Mouse (Mus musculus) lung, adult 2 months (tissue): ENCODE measurements around the gene Sfxn5. TPM values are rescaled to one million over a fixed set of nuclear protein-coding genes. Genes with fewer than 3 reads are reported as not detected.

Experiments used
- DNase-seq: peaks from one replicate; pipeline ENCODE4 v3.0.0; 2022
- H3K4me1 ChIP-seq: fragments of 200-500 bp; 2 replicates; pipeline ENCODE4 v1.6.1; 2011; ENCODE audit warnings: low read length; ENCODE audit not compliant: control insufficient read depth, insufficient read depth
- H3K4me3 ChIP-seq: fragments of 200-500 bp; replicated peaks from 2 replicates; pipeline ENCODE3; 2011; ENCODE audit warnings: low read depth, mild to moderate bottlenecking, control low read depth, low read length; ENCODE audit errors: extremely low read depth
- CTCF ChIP-seq: fragments of 200-500 bp; IDR thresholded peaks from 2 replicates; pipeline ENCODE4 v1.5.1; 2011; ENCODE audit warnings: mild to moderate bottlenecking, low read length, control low read depth; ENCODE audit not compliant: insufficient read depth
- POLR2A ChIP-seq: fragments of 200-500 bp; IDR thresholded peaks from 2 replicates; pipeline ENCODE4 v1.6.1; 2011; ENCODE audit warnings: low read depth, mild to moderate bottlenecking, control low read depth, low read length, borderline replicate concordance; ENCODE audit errors: extremely low read depth
- WGBS: fragments of 180-500 bp; shearing (Covaris S2); methylation state at CpG from one replicate; pipeline ENCODE4 v1.1.7; 2018; 5-methylcytosine and 5-hydroxymethylcytosine counted together
- polyA plus RNA-seq: library from polyadenylated mRNA; depleted of rRNA; stranded (reverse); fragments of >200 nt; gene quantifications from 2 replicates; pipeline ENCODE4 v1.2.3, GENCODE M21; 2012

The Sfxn5 gene
- polyA plus RNA-seq, 1 experiment: 8.0 TPM

GRCm38 (mm10) chr6:85295384-85296167 is 37.6 kb downstream of the Sfxn5 start:
- 65% methylated on average over 7 of the region's 7 CpGs for WGBS
- no peak for TF ChIP-seq POLR2A
- TF ChIP-seq CTCF: no peak
- Histone ChIP-seq H3K4me3 (no peak overlapping the region), H3K4me1 (no peaks in the 10 kb centered on the region)
- DNase-seq: no peak

GRCm38 (mm10) chr6:85294004-85294379 is 39.2 kb downstream of the Sfxn5 start:
- 82% methylated on average over 5 of the region's 5 CpGs for WGBS
- no peak overlapping the region for H3K4me3 ChIP-seq
- DNase-seq: no peak
- no peaks in the 10 kb centered on the region for H3K4me1 ChIP-seq
- TF ChIP-seq POLR2A (no peak), CTCF (no peak)

DNA sequence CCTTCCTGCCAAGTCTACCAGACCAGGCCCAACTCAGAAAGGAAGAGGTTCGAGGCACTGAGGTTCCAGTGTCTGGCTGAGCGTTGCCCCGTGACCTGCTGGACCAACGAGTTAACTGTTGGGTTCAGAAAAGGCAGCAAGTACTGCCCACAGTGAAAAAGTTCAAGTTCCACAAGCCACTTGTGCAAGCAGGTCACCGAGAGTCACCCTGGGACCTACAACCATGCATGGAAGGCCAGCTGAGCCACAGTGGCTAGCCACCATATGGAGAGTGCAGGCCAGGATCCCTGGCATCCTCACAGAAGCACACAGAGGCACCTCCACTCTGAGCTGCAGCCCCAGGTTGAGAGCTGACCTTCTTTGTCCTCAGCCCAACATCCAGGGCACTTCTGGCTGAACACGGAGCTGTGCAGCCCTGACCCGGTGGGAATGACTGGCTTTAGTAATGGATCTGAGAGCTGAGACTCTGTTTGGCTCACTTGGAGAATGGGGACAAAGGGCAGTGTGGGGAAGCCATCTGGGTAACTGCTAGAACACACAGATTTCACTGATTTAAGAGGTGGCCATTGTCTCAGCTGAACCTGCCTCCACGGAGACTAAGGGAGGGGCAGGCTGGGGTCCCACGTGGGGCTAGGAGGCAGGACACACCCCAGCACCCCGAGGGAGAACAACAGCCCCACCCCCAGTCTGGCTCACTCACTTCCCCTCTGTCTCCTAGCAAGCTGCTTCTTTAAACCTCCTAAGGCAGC is 39.8 kb downstream of the Sfxn5 start:
- Histone ChIP-seq H3K4me1 (no peaks in the 10 kb centered on the region), H3K4me3 (no peak overlapping the region)
- 57% methylated on average over 10 of the region's 10 CpGs for WGBS
- TF ChIP-seq CTCF (no peak), POLR2A (no peak)
- no peak for DNase-seq

GRCm38 (mm10) chr6:85290869-85291824 is 42.1 kb downstream of the Sfxn5 start:
- H3K4me3 ChIP-seq: no peak overlapping the region
- no peak for TF ChIP-seq POLR2A
- peak; percentile 23; the same call in 1 of the 2 replicates for TF ChIP-seq CTCF
- 76% methylated on average over 16 of the region's 16 CpGs for WGBS
- DNase-seq: no peak
- no peaks in the 10 kb centered on the region for H3K4me1 ChIP-seq

DNA sequence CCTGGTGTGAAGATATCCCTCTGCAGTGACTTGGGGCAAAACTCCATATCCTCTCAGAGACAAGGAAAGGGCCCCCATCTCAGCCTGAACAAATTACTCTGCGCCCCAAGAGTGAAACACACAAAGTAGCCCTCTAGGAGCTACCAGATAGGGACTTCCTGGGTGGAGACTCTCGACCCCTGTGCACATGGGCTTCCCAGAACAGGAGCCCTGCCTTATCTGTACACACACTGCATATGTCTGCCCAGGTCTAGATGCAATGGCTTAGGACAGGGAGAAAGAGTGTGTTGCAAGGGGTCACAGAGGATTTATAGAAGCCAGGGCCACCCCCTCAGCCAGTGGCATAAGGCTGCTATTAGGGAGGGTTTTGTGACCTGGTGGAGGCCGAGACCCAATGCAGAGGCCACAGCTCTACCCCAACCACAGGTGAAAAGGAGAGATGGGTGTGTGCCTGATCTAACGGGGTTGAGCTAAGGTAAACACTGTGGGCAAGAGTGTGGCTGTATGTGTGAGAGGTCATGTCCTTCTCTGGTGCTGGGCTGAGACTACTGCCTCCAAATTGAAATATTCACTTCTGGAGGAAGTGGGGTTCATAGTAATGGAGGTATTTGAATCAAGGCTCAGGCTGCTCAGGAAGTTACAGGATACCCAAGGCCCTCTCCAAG is 44.9 kb downstream of the Sfxn5 start:
- Histone ChIP-seq H3K4me3 (no peak overlapping the region), H3K4me1 (no peaks in the 10 kb centered on the region)
- WGBS: 65% methylated on average over 4 of the region's 4 CpGs
- no peak for TF ChIP-seq CTCF
- TF ChIP-seq POLR2A: no peak
- DNase-seq: no peak

DNA sequence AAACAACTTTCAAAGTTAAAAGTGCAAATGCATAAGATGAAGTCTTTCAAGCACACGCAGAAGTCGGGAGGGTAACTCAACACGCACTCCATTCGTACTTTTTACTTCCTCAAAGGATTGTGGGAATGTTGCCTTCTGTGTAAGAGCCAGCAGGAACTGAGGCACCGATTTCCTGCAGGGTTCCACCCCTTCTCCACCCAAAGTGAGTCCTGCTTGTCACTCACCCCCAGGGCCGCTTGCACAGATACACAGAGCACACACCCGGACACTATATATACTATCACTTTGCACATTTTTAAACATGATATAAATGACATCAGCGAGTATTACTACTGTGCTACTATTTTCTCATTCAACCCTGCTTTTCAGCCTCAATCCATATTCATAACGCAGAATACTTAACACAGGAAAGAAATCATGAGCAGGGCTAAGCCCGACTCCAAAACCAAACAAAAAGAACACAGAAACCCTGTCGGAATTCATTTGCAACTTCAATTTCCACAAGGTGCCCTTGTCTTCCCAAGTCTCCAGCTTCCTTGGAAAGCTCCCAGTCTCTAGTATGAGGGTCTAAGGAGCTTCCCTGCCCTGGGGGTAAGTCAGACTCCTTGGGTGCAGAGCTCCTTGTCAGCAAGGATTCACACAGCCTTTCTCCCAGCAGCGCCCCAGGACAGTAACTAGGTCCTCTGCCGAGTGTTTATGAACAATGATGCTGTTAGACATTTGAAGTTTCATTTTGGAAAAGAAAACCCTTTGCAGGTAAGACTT is 46.8 kb downstream of the Sfxn5 start:
- WGBS: 66% methylated on average over 13 of the region's 13 CpGs
- TF ChIP-seq CTCF: no peak
- no peak for TF ChIP-seq POLR2A
- no peaks in the 10 kb centered on the region for H3K4me1 ChIP-seq
- DNase-seq: no peak
- no peak overlapping the region for H3K4me3 ChIP-seq

- WGBS: 80% methylated on average over 14 of the region's 14 CpGs
- TF ChIP-seq POLR2A (no peak), CTCF (no peak)
Observed at GRCm38 (mm10) chr6:85280871-85281270, 52.4 kb downstream of the Sfxn5 start.

GRCm38 (mm10) chr6:85276571-85276970 is 56.7 kb downstream of the Sfxn5 start:
- TF ChIP-seq CTCF (no peak), POLR2A (no peak)
- Histone ChIP-seq H3K4me1 (no peaks in the 10 kb centered on the region), H3K4me3 (no peak overlapping the region)
- DNase-seq: no peak
- WGBS: 63% methylated on average over 8 of the region's 8 CpGs

More at GRCm38 (mm10) chr6:85280871-85281270, 52.4 kb downstream of the Sfxn5 start:
- Histone ChIP-seq H3K4me1 (no peaks in the 10 kb centered on the region), H3K4me3 (no peak overlapping the region)
- no peak for DNase-seq
